Mouse (Mus musculus) neural tube, embryonic 12.5 days (tissue): ENCODE results near the gene Plagl2. TPM values are rescaled to one million over a fixed set of nuclear protein-coding genes. Genes with fewer than 3 reads are reported as not detected.
A peak's percentile ranks its signal among the peaks of the same experiment; 100 is the strongest.

Experiments
- ATAC-seq: fragments of 200-750 bp; cut with Nextera tagmentation; 2 replicates; pipeline ENCODE4 v1.8.0; 2017; ENCODE audit warnings: low read depth, mild to moderate bottlenecking, moderate TSS enrichment, moderate library complexity; ENCODE audit not compliant: low FRiP score
- H3K27ac ChIP-seq: fragments of 300-500 bp; sonication (generic); 2 replicates; pipeline ENCODE4 v1.5.1; 2016
- H3K27me3 ChIP-seq: fragments of 300-500 bp; sonication (generic); replicated peaks from 2 replicates; pipeline ENCODE4 v1.6.1; 2016; ENCODE audit warnings: mild to moderate bottlenecking
- H3K36me3 ChIP-seq: fragments of 300-500 bp; sonication (generic); 2 replicates; pipeline ENCODE4 v1.6.1; 2016; ENCODE audit warnings: mild to moderate bottlenecking
- H3K4me1 ChIP-seq: fragments of 300-500 bp; sonication (generic); 2 replicates; pipeline ENCODE4 v1.6.1; 2016
- H3K4me2 ChIP-seq: fragments of 300-500 bp; sonication (generic); replicated peaks from 2 replicates; pipeline ENCODE4 v1.6.1; 2016; ENCODE audit warnings: mild to moderate bottlenecking
- H3K4me3 ChIP-seq: fragments of 300-500 bp; sonication (generic); 2 replicates; pipeline ENCODE4 v1.5.1; 2016
- H3K9ac ChIP-seq: fragments of 300-500 bp; sonication (generic); 2 replicates; pipeline ENCODE4 v1.6.1; 2016; ENCODE audit warnings: mild to moderate bottlenecking
- H3K9me3 ChIP-seq: fragments of 300-500 bp; sonication (generic); 2 replicates; pipeline ENCODE4 v1.6.1; 2016; ENCODE audit warnings: mild to moderate bottlenecking
- WGBS: fragments of 180-500 bp; shearing (Covaris S2); methylation state at CpG from one replicate; pipeline ENCODE4 v1.1.7; 2016; 5-methylcytosine and 5-hydroxymethylcytosine counted together
- polyA plus RNA-seq: library from polyadenylated mRNA; unstranded; fragments of >200 nt; fragmentation: Nextera tagmentation; extraction: Ambion mirVana; gene quantifications from 2 replicates; pipeline ENCODE4 v1.2.1, GENCODE M21; 2016

Gene Plagl2
- polyA plus RNA-seq, 1 experiment from 2014 or later = 16.6 TPM

DNA sequence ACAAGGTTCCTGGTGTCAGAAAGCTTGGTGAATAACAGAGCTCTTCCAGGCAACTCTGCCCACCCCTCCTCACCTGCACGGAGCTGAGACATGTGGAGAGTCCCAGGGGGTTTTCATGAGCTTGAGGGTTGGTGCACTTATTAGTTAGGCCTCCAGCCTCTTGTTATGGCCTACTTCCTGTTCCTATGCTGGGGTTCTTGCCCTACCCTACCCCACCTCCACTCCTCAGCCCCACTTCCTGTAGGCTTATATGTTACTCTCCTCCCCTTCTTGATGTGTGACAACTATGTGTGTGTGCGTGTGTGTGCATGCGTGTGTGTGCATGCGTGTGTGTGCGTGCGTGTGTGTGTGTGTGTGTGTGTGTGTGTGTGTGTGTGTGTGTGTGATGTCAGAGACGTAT is 21.8 kb upstream of the Plagl2 start:
- Histone ChIP-seq H3K27ac (no peak overlapping the region), H3K27me3 (no peaks in the 10 kb centered on the region), H3K9me3 (no peaks in the 10 kb centered on the region), H3K4me1 (no peaks in the 10 kb centered on the region), H3K9ac (no peak overlapping the region), H3K36me3 (peaks cover 62% of the 10 kb centered on the region), H3K4me3 (no peak overlapping the region), H3K4me2 (no peak overlapping the region)
- no peak for ATAC-seq
- WGBS = 92% methylated on average over 7 of the region's 7 CpGs

DNA sequence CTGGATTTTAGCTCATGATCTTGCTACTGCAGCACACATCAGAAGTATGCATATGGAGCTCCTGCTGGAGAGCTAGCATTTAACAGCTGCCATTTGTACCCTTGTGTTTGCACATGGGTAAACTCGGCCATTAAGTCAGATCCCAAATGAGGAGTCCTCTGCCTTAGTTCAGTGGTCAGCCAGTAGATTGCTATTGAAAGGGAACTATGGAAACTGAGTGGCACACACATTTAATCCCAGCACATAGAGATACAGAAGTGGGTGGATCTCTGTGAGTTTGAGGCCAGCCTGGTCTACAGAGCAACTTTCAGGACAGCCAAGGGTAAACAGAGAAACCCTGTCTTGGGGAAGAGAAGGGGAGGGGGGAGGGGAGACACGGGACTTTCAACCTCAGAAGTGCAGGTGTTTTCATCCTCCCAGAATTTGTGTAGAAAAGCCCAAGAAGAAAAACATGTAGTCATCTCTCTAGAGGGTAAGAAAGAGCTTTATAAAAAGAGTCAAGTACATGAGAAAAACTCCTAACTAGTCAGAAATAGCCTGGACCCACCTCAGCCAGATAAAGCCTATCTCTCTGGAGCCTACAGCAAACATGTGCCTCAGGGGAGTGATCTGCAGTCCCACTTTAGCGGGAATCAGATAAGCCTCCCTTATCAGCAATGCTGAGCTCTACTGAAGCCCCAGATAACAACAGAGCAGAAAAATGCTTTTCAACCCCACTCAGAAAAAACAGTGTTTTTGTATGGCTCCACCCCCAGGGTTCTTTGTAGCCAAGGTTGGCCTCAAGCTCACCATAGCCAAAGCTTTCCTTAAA is 18.8 kb upstream of the Plagl2 start:
- H3K36me3 ChIP-seq = peaks cover 43% of the 10 kb centered on the region
- no peak overlapping the region for H3K4me3 ChIP-seq
- H3K27ac ChIP-seq = no peak overlapping the region
- no peak overlapping the region for H3K4me2 ChIP-seq
- ATAC-seq = no peak
- H3K4me1 ChIP-seq = no peaks in the 10 kb centered on the region
- 74% methylated on average over 3 of the region's 3 CpGs for WGBS
- H3K9ac ChIP-seq = no peak overlapping the region
- H3K27me3 ChIP-seq = no peaks in the 10 kb centered on the region
- H3K9me3 ChIP-seq = no peaks in the 10 kb centered on the region

DNA sequence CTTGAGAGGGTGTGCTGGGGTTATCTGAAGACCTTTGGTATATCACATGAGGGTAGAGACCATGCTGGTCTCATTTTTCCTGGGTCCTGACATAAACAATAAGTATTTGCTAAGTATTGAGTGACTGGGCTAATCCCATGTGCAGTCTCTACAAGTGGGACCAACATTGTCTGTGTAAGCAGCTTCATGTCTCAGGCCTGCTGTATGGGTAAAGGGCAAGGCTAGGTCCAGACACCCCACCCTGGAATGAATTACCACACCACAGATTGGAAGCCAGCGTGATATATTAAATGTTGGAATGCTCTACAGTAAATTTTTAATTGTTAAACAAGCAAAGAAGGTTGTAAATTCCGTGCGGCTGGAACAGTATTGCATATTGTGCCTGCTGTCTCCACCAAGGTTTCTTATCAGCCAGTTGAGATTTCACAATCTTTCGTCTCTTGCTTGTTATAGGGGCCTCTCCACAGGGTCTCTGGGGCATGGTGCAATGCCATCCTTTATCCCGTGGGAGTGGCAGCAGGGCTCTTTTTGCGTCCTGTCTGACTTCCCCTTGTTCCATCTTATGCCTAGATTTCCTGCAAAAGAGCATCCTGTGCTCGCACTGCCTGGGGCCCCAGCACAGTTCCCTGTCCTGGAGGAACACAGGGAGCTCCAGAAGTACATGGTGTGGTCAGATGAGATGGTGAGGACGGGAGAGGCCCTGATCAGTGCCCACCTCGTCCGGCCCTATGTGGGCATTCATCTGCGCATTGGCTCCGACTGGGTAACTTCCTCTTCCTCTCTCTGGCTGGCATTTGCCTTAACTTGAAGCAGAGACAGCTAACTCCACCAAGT is 18.0 kb upstream of the Plagl2 start:
- H3K4me1 ChIP-seq = no peaks in the 10 kb centered on the region
- H3K27ac ChIP-seq = no peak overlapping the region
- H3K9ac ChIP-seq = no peak overlapping the region
- no peak overlapping the region for H3K4me2 ChIP-seq
- ATAC-seq = no peak
- peaks cover 37% of the 10 kb centered on the region for H3K36me3 ChIP-seq
- no peak overlapping the region for H3K4me3 ChIP-seq
- H3K27me3 ChIP-seq = no peaks in the 10 kb centered on the region
- 87% methylated on average over 12 of the region's 12 CpGs for WGBS
- H3K9me3 ChIP-seq = no peaks in the 10 kb centered on the region

DNA sequence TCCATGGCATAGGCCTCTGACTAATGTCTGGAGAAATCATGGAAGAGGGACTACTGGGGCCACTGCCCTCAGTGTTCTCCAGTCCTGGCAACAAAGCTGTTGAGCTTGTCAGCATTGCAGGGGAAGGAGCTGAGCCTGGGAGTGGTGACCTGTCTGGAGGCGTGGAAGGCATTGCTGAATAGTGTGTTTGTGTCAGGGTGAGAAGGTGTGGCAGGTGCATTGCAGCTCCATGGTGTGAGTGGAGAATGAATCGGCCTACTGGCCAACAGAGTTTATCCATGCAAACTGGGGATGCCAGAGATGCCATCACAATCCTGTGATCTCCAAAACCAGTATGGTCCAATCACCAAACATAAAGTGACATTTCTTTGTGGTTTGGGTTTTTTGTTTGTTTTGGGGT is 15.4 kb upstream of the Plagl2 start:
- no peaks in the 10 kb centered on the region for H3K4me1 ChIP-seq
- no peaks in the 10 kb centered on the region for H3K9me3 ChIP-seq
- no peak overlapping the region for H3K4me2 ChIP-seq
- H3K9ac ChIP-seq = no peak overlapping the region
- H3K36me3 ChIP-seq = peaks cover 24% of the 10 kb centered on the region
- H3K27ac ChIP-seq = no peak overlapping the region
- 94% methylated on average over 2 of the region's 2 CpGs for WGBS
- H3K4me3 ChIP-seq = no peak overlapping the region
- ATAC-seq = no peak
- no peaks in the 10 kb centered on the region for H3K27me3 ChIP-seq

DNA sequence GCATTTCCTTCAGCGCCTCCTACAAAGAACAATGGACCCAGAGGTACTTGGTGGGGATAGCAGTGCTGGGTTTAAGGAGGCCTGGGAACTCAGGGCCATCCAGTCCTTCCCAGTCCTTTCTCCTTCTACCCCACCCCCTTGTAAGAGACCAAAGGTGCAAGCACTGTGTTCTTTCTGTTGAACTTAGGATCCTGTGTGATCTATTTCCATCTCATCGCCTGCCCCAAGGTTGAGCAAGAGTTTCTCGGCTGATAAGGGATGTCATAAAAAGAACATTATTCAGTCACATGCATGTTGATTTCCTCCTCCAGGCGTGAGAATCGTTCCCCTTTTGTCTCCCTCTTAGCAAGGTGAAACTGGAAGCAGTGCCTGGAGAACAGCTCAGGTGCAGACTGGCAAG is 8.5 kb upstream of the Plagl2 start:
- Histone ChIP-seq H3K4me2 (no peak overlapping the region), H3K4me1 (no peaks in the 10 kb centered on the region), H3K36me3 (peaks cover 46% of the 10 kb centered on the region), H3K27me3 (no peaks in the 10 kb centered on the region), H3K9ac (no peak overlapping the region), H3K4me3 (no peak overlapping the region), H3K9me3 (no peaks in the 10 kb centered on the region), H3K27ac (no peak overlapping the region)
- no peak for ATAC-seq
- 92% methylated on average over 5 of the region's 5 CpGs for WGBS

DNA sequence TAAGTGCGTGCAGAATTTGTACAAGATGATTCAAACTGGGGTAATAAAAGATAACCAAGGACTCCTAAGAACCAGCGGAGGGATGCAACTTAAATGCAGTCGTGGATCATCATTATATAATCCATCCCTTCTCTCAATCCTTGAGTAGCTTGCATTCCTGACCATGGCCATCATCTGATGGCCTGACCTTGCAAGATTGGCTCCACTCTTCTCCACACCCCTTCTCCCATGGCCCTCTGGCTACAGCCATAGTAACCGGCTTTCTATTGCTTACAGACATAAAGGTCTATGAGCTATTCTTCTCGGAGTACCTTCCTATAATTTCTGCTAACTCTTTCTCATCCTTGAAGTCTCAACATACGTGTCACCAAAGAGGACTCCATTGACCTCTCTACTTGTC is 930 bp upstream of the Plagl2 start:
- no peak for ATAC-seq
- Histone ChIP-seq H3K9ac (peak overlapping the region; percentile 97; the same call in 1 of the 2 replicates), H3K9me3 (no peaks in the 10 kb centered on the region), H3K4me1 (peaks cover 24% of the 10 kb centered on the region), H3K4me3 (peak overlapping the region; percentile 98), H3K4me2 (peak overlapping the region; percentile 94), H3K36me3 (peaks cover 10% of the 10 kb centered on the region; the same call in 1 of the 2 replicates), H3K27ac (no peak overlapping the region), H3K27me3 (no peaks in the 10 kb centered on the region)
- 69% methylated on average over 6 of the region's 6 CpGs for WGBS

DNA sequence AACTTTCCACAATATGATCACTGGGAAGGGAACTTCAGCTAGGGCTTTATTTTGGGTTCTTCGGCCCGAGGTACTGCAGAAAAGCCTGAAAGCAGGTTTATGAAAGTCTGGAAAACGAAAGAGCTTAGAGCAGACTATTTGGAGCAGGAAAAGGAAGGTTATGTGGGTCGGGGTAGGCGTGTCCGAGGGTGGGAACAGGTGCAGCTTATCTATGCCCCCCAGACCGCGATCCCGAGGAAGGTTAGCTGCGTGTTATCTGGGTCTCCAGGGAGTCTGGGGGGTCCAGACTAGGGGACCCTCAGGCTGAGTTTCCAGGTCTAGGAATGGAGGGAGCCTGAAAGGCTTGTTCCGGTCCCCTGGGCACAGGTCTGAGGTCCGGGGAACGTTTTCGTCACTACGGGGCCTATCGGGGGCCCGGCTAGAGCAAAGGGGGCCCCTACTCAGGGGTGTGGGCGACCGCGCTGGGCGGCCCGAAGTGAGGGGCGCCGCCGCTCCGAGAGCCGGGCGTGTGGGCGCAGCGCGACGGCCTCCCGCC is 458 bp downstream of the Plagl2 start:
- peak; percentile 83 for ATAC-seq
- Histone ChIP-seq H3K9me3 (no peaks in the 10 kb centered on the region), H3K27me3 (no peaks in the 10 kb centered on the region), H3K36me3 (peaks cover 19% of the 10 kb centered on the region), H3K4me3 (peak overlapping the region; percentile 98), H3K4me1 (peaks cover 24% of the 10 kb centered on the region), H3K4me2 (peak overlapping the region; percentile 94), H3K9ac (peak overlapping the region; percentile 97), H3K27ac (peak overlapping the region; percentile 80; the same call in 1 of the 2 replicates)
- WGBS = under 1% methylated on average over 28 of the region's 33 CpGs

DNA sequence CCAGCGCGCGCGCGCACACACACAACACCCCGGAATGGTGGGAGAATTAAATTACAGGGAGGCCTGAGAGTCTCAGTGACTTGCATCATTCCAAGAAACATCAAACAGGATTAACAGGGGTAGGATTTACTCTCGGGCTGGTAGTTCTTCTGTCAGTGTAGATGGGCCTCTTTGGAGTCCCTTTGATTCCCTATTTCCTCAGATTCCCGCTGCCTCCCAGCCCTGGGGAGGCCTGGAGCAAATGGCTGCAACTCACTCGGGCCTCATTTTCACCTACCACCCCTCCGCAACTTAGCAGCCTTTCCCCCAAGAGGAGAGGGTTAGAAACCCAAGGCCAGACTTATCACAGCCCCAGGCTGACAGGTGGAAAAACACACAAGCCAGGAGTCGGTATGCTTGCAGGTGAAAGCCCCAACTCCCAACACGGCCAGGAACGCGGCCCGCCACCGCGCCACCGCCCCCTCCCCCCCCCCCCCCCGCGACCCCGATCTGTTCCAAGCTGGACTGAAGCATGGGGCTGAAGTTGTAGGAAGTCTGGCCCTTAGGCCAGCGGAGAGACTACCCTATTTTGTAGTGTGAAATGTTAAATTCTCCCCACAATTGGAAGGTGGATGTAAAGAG is 1.3 kb downstream of the Plagl2 start:
- H3K4me1 ChIP-seq = peaks cover 24% of the 10 kb centered on the region
- 13% methylated on average over 15 of the region's 22 CpGs for WGBS

DNA sequence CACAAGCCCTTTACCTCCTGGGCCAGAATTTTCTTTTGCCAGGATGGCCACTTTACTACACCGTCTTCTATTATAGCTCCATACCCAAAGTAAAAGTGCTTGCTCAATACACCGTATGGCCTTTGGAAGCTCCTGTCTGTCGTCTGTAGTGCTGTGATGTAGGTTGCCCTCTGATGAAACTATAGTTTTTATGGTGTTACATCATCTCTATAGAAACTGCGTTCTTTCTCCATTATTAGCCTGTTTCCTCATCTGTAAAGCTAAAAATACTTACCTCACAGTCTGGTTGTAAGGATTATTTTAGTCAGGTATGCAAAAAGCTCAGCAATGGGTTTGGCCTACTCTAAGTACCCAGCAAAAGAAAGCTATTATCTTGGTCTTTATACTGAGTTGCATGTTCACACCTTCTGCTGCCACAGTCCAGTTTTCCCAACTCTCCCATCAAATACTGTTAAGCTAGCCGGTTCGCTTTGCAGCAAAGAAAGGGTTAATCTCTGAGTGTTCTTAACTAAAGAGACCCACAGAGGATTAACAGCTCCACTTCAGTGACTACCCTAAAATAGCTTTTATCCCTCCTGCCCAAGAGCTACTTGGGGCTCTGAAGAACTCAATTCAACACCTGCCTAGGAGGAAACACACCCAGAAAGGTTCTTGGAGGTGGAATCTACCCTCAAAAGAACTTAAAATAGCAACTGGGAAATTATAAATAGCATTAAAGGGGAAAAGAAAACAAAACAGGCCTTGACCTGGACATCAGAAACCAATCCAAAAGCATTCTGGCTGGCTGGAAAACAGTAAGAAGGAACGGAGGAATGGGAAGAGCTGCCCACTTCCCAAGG is 2.0 kb downstream of the Plagl2 start:
- Histone ChIP-seq H3K27me3 (no peaks in the 10 kb centered on the region), H3K9ac (peak overlapping the region; percentile 97), H3K4me2 (peak overlapping the region; percentile 94), H3K9me3 (no peaks in the 10 kb centered on the region), H3K36me3 (peaks cover 27% of the 10 kb centered on the region), H3K27ac (no peak overlapping the region), H3K4me3 (peak overlapping the region; percentile 98), H3K4me1 (peaks cover 24% of the 10 kb centered on the region)
- WGBS = 64% methylated on average over 7 of the region's 7 CpGs
- no peak for ATAC-seq

More for the DNA sequence above, 1.3 kb downstream of the Plagl2 start:
- Histone ChIP-seq H3K4me3 (peak overlapping the region; percentile 98), H3K36me3 (peaks cover 20% of the 10 kb centered on the region), H3K9me3 (no peaks in the 10 kb centered on the region), H3K9ac (peak overlapping the region; percentile 97), H3K27me3 (no peaks in the 10 kb centered on the region), H3K27ac (no peak overlapping the region), H3K4me2 (peak overlapping the region; percentile 94)
- no peak for ATAC-seq

DNA sequence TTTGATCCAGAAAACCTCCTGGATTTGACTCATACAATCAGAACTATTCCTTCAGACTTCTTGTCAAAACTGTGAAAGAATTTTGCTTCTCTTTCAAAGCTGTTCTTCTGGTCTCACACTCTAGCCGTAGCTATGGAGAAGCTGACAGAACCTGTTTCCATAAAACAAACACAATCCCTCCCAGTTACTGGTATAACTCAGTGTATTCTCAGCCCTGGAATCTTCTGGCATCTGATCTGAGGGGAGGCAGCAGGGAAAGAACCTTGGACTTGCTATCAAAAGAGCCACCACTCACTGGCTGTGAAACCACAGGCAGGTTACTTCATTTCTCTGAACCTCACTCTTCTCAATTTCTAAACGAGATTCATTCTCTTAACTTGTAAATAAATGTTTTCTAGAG is 2.8 kb downstream of the Plagl2 start:
- no peaks in the 10 kb centered on the region for H3K9me3 ChIP-seq
- H3K27ac ChIP-seq = no peak overlapping the region
- peaks cover 34% of the 10 kb centered on the region for H3K36me3 ChIP-seq
- no peak for ATAC-seq
- no peak overlapping the region for H3K9ac ChIP-seq
- no peak overlapping the region for H3K4me2 ChIP-seq
- WGBS = 85% methylated on average over 2 of the region's 2 CpGs
- H3K27me3 ChIP-seq = no peaks in the 10 kb centered on the region
- H3K4me3 ChIP-seq = no peak overlapping the region
- peaks cover 24% of the 10 kb centered on the region for H3K4me1 ChIP-seq

DNA sequence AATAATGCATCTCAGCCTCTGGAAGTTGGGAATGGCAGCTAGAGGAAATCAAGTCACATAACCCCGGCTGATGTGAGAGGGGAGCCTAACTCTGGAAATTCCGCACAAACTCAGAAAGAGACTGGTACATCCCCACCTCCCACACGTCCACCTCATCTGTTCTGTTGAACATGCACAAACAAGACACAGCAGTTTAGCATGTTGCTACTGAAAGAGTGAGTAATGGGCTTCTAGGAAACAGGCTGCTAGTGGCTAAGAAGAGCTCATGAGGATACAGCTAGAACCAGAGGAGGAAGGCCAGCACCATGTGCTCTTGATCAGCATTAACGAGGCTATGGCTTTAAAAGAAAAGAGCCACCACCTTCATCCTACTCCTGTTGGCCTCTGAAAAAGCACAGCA is 3.3 kb downstream of the Plagl2 start:
- no peak overlapping the region for H3K27ac ChIP-seq
- peaks cover 39% of the 10 kb centered on the region for H3K36me3 ChIP-seq
- ATAC-seq = no peak
- no peaks in the 10 kb centered on the region for H3K27me3 ChIP-seq
- no peaks in the 10 kb centered on the region for H3K9me3 ChIP-seq
- 86% methylated on average over 4 of the region's 4 CpGs for WGBS
- no peak overlapping the region for H3K4me2 ChIP-seq
- H3K9ac ChIP-seq = no peak overlapping the region
- no peak overlapping the region for H3K4me3 ChIP-seq
- H3K4me1 ChIP-seq = peaks cover 24% of the 10 kb centered on the region
